Comparison of ENCODE assay signal across 8 mouse cellular contexts in the genomic region with DNA sequence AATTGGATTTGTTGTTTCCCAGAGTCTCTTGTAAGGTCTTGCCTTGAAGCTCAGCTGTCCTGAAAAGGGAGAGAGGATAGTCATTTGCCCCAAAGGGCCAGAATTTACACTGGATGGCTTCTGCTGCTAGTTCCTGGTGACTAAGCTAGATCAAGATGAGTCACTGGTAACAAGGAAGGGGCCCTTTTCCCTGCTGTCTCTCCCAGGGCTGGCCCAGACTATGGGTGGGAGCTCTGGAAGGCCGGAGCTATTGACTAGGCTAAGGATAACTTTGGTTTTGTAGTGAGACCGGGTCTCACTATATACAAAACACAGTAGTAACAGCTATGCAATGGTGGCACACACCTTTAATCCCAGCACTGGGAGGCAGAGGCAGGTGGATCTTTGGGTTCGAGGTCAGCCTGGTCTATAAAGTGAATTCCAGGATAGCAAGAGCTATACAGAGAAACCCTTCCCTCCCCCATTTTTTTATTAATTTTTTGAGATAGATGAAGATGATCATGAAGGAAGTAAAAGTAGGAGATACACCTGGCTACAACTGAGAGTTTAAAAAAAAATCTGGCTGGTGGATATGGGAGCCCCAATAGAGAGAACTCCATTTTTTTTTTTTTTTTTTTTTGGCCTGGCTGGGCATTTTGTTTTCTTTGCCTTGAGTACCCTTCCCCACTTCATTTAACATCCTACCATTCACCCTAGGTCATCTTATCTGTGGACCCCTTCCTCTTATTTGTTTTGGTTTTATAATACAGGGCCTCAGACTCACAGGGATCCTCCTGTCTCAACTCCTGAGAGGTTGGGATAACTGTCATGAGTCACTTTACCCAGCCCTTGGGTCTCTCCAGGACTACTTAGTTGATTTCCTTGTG. TPM values are rescaled to one million over a fixed set of nuclear protein-coding genes. Genes with fewer than 3 reads are reported as not detected.
DNase-seq lines count a peak whose midpoint lies in the region; ATAC-seq and TF ChIP-seq lines count a peak whose summit lies in the region.

No protein-coding gene starts in this region.

- no peak for ATAC-seq in hindbrain, embryonic 15.5 days (ENCODE audit: low FRiP score, low read depth)
- 0 out of 2 replicates have a peak, but pooled peaks have one; percentile 11 for ATAC-seq in monocyte, adult 5-6 weeks (replicated peaks; ENCODE audit: insufficient number of reproducible peaks, low FRiP score, low TSS enrichment, poor library complexity, severe bottlenecking)
- ATAC-seq in activated CD4-positive, CD25-positive, alpha-beta regulatory T cell, adult 4 months, result no peak

- H3K4me2 ChIP-seq in hindbrain, embryonic 15.5 days, result peak overlapping the region; percentile 75

- H3K9me3 ChIP-seq in hindbrain, embryonic 15.5 days, result no peaks in the 10 kb centered on the region

- WGBS in liver, adult 2 months, result 90% methylated on average over 3 of the region's 3 CpGs
- 94% methylated on average over 3 of the region's 3 CpGs for WGBS in hindbrain, embryonic 15.5 days

- no peaks in the 10 kb centered on the region for H3K27me3 ChIP-seq in liver, adult 2 months (ENCODE audit: control insufficient read depth, insufficient read depth, low read length)
- no peaks in the 10 kb centered on the region for H3K27me3 ChIP-seq in hindbrain, embryonic 15.5 days

- no peak for TF ChIP-seq CTCF in liver, adult 2 months (IDR thresholded peaks at IDR 0.05; ENCODE audit: low read depth, low read length)

- no peak overlapping the region; the same call in 1 of the 2 replicates for H3K27ac ChIP-seq in liver, adult 2 months (replicated peaks; ENCODE audit: insufficient read depth, low read depth, low read length)
- H3K27ac ChIP-seq in hindbrain, embryonic 15.5 days (replicated peaks), result peak overlapping the region; percentile 94

- 0 out of 2 replicates have a peak overlapping the region, but pooled peaks have one; percentile 38 for H3K9ac ChIP-seq in liver, adult 2 months (ENCODE audit: low read depth, low read length)
- H3K9ac ChIP-seq in hindbrain, embryonic 15.5 days, result peak overlapping the region; percentile 27; the same call in 1 of the 2 replicates

- H3K79me2 ChIP-seq in liver, adult 2 months (ENCODE audit: control insufficient read depth, insufficient read depth, low read length), result peaks cover 21% of the 10 kb centered on the region; the same call in 1 of the 2 replicates

- peaks cover 4% of the 10 kb centered on the region; the same call in 1 of the 2 replicates for H3K36me3 ChIP-seq in liver, adult 2 months (ENCODE audit: control insufficient read depth, insufficient read depth, low read length)
- H3K36me3 ChIP-seq in hindbrain, embryonic 15.5 days, result no peaks in the 10 kb centered on the region

- TF ChIP-seq POLR2A in liver, adult 2 months (IDR thresholded peaks at IDR 0.05; ENCODE audit: extremely low read depth, insufficient read depth, low read length), result no peak

- H3K4me3 ChIP-seq in liver, adult 2 months (ENCODE audit: insufficient read depth, low read depth, low read length), result no peak overlapping the region
- H3K4me3 ChIP-seq in hindbrain, embryonic 15.5 days, result peak overlapping the region; percentile 97

- peaks cover 8% of the 10 kb centered on the region; the same call in 1 of the 2 replicates for H3K4me1 ChIP-seq in liver, adult 2 months (ENCODE audit: control insufficient read depth, insufficient read depth, low read length)
- H3K4me1 ChIP-seq in hindbrain, embryonic 15.5 days (replicated peaks), result peaks cover 27% of the 10 kb centered on the region

- DNase-seq in liver, adult 2 months (ENCODE audit: extremely low read depth, low read depth, low spot score), result no peak
- no peak for DNase-seq in liver
- peak; percentile 28 for DNase-seq in c-Kit-positive CD71-positive TER-119-positive erythroid progenitor cells, embryonic 14.5 days (ENCODE audit: low spot score)
- no peak for DNase-seq in right cerebral cortex, adult 18-20 months
- no peak for DNase-seq in ovary, adult 18-20 months (ENCODE audit: low spot score)

RNA-seq across cellular contexts. Expression of a gene that starts 0.9 kb away (rescaled TPM):
- total RNA-seq in liver, adult 2 months (2014; rRNA removed), result 50.5 and 51.1 TPM in 2 replicates
- 47.7 and 57.5 TPM in 2 replicates for polyA plus RNA-seq in liver, adult 2 months (2012; rRNA removed)
- 109 TPM in 2 replicates for polyA plus RNA-seq in hindbrain, embryonic 15.5 days (2015; fragmentation: Nextera tagmentation; extraction: Ambion mirVana)
- 101 to 126 TPM (median 121 TPM) in 3 replicates for total RNA-seq in monocyte, adult 5-6 weeks (2017)
- 10 to 100 TPM; 12.0 to 13.8 TPM for polyA plus RNA-seq in activated CD4-positive, CD25-positive, alpha-beta regulatory T cell, adult 4 months (2017; shearing (Covaris generic))

RNA-seq across cellular contexts. Expression of a gene that starts 27.8 kb away (rescaled TPM):
- 15.6 and 17.9 TPM in 2 replicates for total RNA-seq in liver, adult 2 months (2014; rRNA removed)
- polyA plus RNA-seq in liver, adult 2 months (2012; rRNA removed), result 17.0 and 21.5 TPM in 2 replicates
- polyA plus RNA-seq in hindbrain, embryonic 15.5 days (2015; fragmentation: Nextera tagmentation; extraction: Ambion mirVana), result 11.6 and 12.6 TPM in 2 replicates
- 93.0 to 115 TPM (median 97.0 TPM) in 3 replicates for total RNA-seq in monocyte, adult 5-6 weeks (2017)
- 10 to 100 TPM; 15.7 to 25.1 TPM for polyA plus RNA-seq in activated CD4-positive, CD25-positive, alpha-beta regulatory T cell, adult 4 months (2017; shearing (Covaris generic))

RNA-seq across cellular contexts. Expression of a gene that starts 47.3 kb away (rescaled TPM):
- total RNA-seq in liver, adult 2 months (2014; rRNA removed), result 12.3 and 13.4 TPM in 2 replicates
- 12.2 and 17.2 TPM in 2 replicates for polyA plus RNA-seq in liver, adult 2 months (2012; rRNA removed)
- 38.8 and 39.1 TPM in 2 replicates for polyA plus RNA-seq in hindbrain, embryonic 15.5 days (2015; fragmentation: Nextera tagmentation; extraction: Ambion mirVana)
- 68.4 to 82.5 TPM (median 80.2 TPM) in 3 replicates for total RNA-seq in monocyte, adult 5-6 weeks (2017)
- polyA plus RNA-seq in activated CD4-positive, CD25-positive, alpha-beta regulatory T cell, adult 4 months (2017; shearing (Covaris generic)), result 100 to 1,000 TPM; 109 to 120 TPM

RNA-seq across cellular contexts. Expression of a gene that starts 54.6 kb away (rescaled TPM):
- total RNA-seq in liver, adult 2 months (2014; rRNA removed), result 74.6 and 87.7 TPM in 2 replicates
- polyA plus RNA-seq in liver, adult 2 months (2012; rRNA removed), result 90.7 and 96.7 TPM in 2 replicates
- polyA plus RNA-seq in hindbrain, embryonic 15.5 days (2015; fragmentation: Nextera tagmentation; extraction: Ambion mirVana), result 1,343 and 1,395 TPM in 2 replicates
- total RNA-seq in monocyte, adult 5-6 weeks (2017), result 136 to 226 TPM (median 205 TPM) in 3 replicates
- polyA plus RNA-seq in activated CD4-positive, CD25-positive, alpha-beta regulatory T cell, adult 4 months (2017; shearing (Covaris generic)), result 100 to 1,000 TPM; 479 to 486 TPM
